Mouse (Mus musculus) megakaryocyte progenitor cell, adult 5-6 weeks (primary cell): ENCODE results near the gene Thsd4. TPM values are rescaled to one million over a fixed set of nuclear protein-coding genes. Genes with fewer than 3 reads are reported as not detected.
"Not testable (repeated sequence)": the region's sequence is repeated elsewhere in the genome, so short reads cannot be mapped to it uniquely, and the experiment has no call there.

Source experiments
- ATAC-seq: replicated peaks from 2 replicates; pipeline ENCODE4 v1.8.0; 2016; ENCODE audit warnings: mild to moderate bottlenecking, moderate TSS enrichment, inconsistent platforms; ENCODE audit not compliant: poor library complexity
- total RNA-seq, 2 experiments: library from RNA; stranded (forward) in 1 of 2; stranded (reverse) in 1 of 2; fragments of 157-497, 149-512 nt in 1 of 2; fragments of 200-1000 nt in 1 of 2; gene quantifications; 2 replicates each; pipeline versions ENCODE4 v1.2.3 to v1.2.4; 2015 to 2017

The Thsd4 gene
- total RNA-seq, 2 experiments from 2014 or later, result 0.05 to 0.17 TPM

DNA sequence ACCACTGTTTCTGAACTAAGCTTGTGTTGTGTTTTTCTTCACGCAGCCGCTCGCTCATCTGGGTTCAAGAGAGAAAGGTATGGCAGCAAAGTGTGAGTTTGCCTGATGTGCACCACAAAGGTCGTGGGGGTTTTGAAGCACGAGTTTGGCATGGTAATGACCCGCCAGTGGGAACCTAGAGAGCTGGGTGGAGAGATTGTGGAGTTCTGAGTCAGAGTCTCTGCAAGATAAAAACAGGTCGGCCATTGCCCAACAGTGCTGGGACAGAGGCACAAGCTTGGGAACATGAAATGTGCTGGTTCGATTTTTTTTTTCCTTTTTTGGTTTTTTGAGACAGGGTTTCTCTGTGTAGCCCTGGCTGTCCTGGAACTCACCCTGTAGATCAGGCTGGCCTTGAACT is 249.5 kb downstream of the Thsd4 start:
- not testable (repeated sequence) for ATAC-seq

DNA sequence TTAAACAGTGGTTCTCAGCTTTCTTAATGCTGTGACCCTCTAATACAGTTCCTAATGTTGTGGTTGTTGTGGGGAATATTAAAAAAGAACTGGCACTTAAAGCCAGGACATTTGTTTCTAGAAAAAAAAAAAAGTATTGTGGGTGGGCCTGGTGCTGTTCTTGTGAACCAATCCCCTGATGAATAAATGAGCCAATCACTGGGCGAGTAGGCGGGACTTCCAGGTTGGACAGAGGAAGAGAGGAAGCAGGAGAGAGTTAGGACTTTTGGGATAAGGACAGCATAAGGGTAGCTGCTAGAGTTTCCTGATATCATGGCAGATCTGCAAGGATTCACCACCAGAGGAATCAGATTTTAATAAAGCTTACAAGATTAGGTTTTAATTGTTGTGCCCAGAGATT is 249.9 kb downstream of the Thsd4 start:
- ATAC-seq, result no peak

- peak; percentile 64 for ATAC-seq
These were observed 252.0 kb downstream of the Thsd4 start for GRCm38 (mm10) chr9:60269807-60270206.

GRCm38 (mm10) chr9:60267273-60267626 is 254.6 kb downstream of the Thsd4 start:
- no peak for ATAC-seq

DNA sequence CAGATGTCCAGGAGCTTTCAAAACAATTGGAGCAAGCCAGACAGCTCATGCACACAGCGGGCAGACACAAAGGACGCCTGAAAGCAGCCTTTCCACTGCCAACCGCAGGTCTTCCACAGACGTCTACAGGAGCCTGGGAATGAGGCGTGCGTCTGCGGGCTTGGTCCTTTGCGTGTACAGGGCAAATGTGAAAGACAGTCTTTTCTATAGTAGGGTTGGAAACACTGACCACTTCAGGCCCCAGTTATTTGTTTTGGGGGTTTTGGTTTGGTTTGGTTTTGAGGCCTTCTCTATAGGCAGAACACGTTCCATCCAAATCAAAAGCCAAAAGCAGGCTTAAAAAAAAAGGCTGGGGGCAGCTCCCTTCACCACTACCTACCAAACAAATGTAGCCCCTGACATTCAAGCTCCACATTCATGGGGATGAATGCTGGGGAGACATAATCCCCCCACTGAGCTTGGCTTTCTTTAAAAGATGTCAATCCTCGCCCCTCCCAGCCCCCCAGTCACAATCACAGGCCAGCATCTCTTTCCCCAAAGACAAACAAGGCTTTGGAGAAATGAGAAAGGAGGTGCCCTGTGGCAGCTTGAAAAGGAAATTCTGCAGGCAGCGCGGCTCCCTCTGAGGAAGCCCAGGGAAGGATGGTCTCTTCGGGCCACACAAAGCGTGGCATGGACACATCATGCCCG is 255.1 kb downstream of the Thsd4 start:
- ATAC-seq, result no peak

DNA sequence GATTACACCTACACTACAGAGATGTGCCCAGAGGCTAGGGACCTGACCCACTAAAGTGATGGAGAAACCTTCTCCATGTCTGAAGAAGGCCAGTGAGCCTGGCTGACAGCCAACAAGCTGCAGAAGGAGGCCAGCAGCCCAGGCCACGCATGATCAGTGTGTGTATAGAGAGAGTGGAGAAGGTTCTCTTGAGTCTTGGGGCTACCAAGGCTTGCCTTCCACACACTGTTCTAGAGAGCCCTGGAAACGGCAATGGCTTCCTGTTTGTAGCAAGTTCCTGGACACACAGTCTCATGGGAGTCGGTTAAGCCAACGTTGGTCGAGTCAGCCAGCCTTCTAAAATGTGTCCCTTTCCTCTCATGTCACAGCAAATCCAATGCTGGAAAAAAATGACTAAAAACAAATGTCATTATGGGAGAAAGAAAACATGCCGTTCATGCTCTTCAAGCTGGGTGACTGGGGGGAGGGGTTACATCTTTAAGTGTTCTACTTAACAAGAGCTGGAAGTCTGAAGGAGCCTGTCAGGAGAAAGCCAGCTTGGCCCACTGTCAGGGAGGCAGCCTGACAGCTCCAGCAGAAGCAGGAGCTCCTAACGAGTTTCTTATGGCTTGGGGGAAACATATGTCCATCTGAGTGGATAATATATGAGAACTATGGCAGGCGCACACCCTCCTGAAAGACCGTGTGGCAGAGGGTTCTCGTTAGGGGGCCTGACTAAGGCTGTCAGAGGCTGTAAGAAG is 257.1 kb downstream of the Thsd4 start:
- ATAC-seq, result no peak

DNA sequence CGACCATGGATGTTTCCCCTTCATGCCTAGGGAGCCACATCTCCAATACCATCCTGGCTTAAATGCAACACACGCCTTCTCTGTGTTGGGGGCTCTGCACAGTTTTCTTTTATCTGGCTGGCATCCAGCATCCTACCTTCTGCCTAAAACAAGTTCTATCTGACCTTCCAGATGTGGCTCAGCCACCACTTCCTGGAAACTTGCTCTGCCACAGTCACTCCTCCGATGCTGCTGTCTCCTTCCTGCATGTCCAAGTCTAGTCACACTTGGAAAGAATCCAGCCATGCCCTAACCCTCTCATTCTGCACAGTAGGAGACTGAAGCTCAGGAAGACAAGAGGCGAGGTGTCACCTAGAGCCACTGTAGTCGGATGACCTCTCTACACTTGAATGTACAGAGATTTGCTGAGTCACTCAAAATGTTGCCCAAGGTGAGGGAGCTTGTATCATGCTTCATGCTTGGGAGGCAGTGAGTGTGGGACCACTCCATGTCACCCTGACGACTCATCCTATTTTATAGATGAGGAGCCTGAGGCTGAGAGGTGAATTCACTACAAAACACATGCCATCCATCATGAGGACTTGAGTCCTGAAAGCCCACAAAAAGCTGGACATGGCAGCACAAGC is 259.2 kb downstream of the Thsd4 start:
- ATAC-seq, result peak; percentile 63

DNA sequence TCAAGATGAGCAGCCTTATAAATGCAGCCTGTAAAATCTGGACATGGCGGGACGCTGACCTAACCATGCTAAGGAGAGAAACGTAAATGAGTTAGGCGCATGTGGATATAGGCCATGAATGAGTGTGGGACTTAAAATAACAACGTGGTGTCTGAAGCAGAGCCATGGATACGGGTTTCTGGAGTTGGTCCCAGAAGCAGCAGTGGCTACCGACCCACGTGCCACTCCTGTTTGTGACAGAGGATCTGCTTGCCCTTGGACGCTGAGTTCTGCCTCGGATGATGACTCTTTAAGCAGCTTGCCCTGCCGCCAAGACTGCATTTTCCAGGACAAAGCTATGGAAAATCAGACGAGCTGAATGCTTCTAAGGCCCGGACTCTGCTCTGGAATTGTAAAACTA is 262.2 kb downstream of the Thsd4 start:
- ATAC-seq, result no peak

- ATAC-seq, result peak; percentile 57
These were observed 270.1 kb downstream of the Thsd4 start for GRCm38 (mm10) chr9:60251765-60252164.

DNA sequence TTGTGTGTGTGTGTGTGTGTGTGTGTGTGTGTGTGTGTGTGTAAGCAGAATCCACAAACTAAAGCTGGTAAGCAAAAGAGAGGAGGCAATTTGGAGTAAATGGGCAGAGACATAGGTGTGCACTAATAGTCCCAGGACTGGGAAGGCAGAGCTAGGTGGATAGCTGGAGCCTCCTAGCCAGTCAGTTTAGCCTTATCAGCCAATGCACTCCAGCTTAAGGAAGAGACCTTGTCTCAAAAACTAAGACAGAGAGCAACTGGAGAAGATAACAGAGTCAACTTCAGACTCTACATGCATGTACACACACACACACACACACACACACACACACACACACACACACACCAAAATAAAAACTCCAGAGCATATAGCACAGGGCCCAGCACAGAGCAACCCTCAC is 271.4 kb downstream of the Thsd4 start:
- ATAC-seq, result peak; percentile 26; the same call in 1 of the 2 replicates

DNA sequence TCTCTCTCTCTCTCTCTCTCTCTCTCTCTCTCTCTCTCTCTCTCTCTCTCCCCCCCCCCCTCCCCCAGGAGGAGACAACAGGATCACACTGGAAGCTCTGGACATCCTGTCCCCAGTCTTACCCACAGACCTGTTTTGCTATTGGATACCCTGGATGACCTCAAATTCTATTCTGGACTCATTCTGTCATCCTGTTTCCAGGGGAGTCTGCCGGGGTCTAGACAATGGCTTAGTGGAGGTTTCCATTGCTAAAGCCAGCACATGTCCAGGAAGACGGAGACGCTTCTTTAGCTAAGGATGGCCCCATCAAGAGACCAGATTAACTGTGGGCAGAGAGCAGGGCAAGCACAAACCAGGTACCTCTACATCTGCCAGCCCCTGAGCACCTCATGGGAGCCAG is 273.8 kb downstream of the Thsd4 start:
- ATAC-seq, result no peak

GRCm38 (mm10) chr9:60244943-60245342 is 276.9 kb downstream of the Thsd4 start:
- peak; percentile 75 for ATAC-seq

- no peak for ATAC-seq
These were observed 278.3 kb downstream of the Thsd4 start for GRCm38 (mm10) chr9:60243503-60243902.

GRCm38 (mm10) chr9:60237667-60238066 is 284.2 kb downstream of the Thsd4 start:
- ATAC-seq, result peak; percentile 76

- no peak for ATAC-seq
These were observed 285.7 kb downstream of the Thsd4 start for GRCm38 (mm10) chr9:60236155-60236554.

- no peak for ATAC-seq
These were observed 287.4 kb downstream of the Thsd4 start for GRCm38 (mm10) chr9:60234233-60235115.

- ATAC-seq, result no peak
These were observed 289.6 kb downstream of the Thsd4 start for GRCm38 (mm10) chr9:60231981-60232881.

GRCm38 (mm10) chr9:60229496-60229895 is 292.4 kb downstream of the Thsd4 start:
- no peak for ATAC-seq

DNA sequence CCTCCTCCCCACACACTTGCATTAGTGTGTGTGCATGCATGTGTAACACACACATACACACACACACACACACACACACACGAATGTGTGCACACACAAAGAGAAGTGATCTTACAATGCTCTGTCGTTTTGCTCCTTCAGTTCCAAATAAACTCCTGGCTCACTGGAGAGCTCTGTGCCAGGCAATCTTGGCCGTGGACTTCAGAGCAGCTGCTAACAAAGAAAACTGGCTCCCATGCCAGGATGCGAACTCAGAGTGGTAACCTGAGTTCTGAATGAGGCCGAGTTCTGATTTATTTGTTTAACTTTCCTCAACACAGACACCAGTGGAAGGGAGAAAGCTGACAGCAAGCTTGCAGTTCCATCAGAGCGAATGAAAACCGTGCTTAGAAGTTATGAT is 294.1 kb downstream of the Thsd4 start:
- no peak for ATAC-seq

DNA sequence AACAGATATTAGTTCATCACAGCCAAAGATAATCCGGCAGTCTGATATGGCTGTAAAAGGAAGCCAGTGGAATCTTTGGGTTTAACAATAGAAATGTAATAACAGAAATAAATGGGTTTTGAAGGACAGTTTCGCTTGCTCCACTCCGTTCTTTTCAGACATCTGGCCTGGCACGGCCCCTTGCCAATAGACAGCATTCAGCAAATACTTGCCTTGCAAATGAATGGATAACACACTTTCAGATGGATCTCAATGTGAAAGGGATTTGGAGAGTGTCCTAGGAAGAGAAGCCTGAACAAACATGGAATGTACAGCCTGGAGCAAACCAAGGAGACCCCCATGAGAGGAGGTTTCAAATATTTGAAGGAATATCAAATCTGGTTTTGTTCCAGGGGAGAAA is 295.2 kb downstream of the Thsd4 start:
- no peak for ATAC-seq
